Mouse (Mus musculus) right cerebral cortex, postnatal 25 days (tissue): ENCODE measurements around the gene Zdhhc23.

ENCODE experiments used
- DNase-seq: peaks from one replicate; pipeline ENCODE4 v3.0.0; 2022

Gene Zdhhc23

DNA sequence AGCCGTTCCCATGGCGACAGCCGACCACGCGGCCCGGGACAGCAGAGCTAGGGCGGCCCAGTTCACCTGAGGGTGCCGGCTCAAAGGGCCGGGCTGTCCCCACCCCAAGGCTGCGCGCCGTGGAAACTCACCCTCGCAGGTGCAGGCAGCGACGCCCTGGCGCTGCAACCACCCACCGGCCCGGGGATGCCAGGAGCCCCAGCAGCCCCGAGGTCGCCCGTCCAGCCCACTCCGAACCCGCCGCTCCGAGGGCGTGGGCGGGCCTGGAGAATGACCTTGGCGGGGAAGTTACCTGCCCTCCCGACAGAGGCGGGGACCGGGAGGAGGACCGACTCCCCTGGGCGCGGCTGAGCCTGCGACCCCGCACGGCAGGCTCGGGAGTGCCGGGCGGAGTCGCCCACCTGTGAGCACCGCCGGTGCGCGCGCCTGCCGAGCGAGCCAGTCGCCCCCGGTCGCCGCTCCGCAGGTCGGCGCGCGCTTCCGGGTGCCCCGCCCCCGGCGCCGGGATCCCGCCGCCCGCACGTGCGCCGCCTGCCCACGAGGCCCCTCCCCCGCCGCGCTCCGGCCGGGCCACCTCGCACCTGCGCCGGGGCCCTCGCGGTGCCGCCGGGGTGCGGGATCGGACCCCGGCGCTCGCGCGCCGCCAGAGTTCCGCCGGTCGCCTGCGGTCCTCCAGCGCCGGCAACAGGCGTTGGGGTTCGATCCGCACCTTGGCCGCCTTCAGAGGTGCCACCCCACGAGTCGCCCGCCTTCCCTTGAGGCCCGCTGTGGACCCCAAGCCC is at the start of gene Zdhhc23:
Zdhhc23 (minus strand) TSS at position 464 of the 782 bp plus-strand sequence.
- DNase-seq, result peak; percentile 52

GRCm38 (mm10) chr16:44029273-44029672 is 49.7 kb upstream of the Zdhhc23 start:
- no peak for DNase-seq

DNA sequence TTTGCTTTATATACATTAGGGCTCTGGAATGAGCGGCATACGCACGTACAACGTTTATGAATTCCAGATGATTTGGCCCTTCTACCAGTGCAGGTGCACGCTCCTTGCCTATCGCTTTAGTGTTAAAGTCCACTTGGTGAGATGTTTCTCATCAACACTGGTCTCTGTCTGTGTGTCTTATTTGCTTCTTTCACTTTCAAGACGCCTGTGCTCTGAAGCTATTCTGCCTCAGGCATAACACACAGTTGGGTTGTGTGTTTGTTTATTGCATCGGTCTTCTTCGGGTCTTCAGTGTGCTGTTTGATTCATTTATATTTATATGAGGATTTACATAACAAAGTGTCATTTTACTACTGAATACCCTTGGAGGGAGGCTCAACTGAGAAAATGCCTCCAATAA is 47.2 kb upstream of the Zdhhc23 start:
- no peak for DNase-seq

- DNase-seq, result no peak
Observed at GRCm38 (mm10) chr16:44026210-44026609, 46.6 kb upstream of the Zdhhc23 start.

GRCm38 (mm10) chr16:44018986-44019548 is 39.5 kb upstream of the Zdhhc23 start:
- DNase-seq, result no peak

- DNase-seq, result no peak
Observed at GRCm38 (mm10) chr16:44018372-44018771, 38.8 kb upstream of the Zdhhc23 start.

DNA sequence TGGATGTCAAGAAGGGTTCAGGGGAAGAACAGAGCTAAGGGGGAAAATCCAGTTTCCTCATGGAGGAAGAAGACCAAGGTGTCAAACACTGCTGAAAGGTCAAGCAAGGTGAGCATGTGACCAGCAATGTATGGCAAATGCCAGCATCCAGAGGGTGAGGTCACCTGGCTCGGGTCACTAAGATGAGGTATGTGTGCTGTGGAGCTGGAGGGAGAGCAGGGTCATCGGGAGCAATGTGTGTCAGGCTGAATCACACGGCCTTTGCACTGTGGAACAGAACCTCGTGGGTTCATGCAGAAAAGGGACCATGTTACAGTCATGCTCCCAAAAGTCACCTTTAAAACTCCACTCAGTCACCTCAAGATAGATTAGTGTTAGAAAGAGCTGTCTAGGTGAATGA is 38.1 kb upstream of the Zdhhc23 start:
- no peak for DNase-seq

- DNase-seq, result no peak
Observed at GRCm38 (mm10) chr16:44016164-44016563, 36.6 kb upstream of the Zdhhc23 start.

GRCm38 (mm10) chr16:44015416-44016158 is 36.0 kb upstream of the Zdhhc23 start:
- DNase-seq, result no peak

- no peak for DNase-seq
Observed at GRCm38 (mm10) chr16:44011010-44011409, 31.4 kb upstream of the Zdhhc23 start.

GRCm38 (mm10) chr16:44002086-44002485 is 22.5 kb upstream of the Zdhhc23 start:
- DNase-seq, result no peak

DNA sequence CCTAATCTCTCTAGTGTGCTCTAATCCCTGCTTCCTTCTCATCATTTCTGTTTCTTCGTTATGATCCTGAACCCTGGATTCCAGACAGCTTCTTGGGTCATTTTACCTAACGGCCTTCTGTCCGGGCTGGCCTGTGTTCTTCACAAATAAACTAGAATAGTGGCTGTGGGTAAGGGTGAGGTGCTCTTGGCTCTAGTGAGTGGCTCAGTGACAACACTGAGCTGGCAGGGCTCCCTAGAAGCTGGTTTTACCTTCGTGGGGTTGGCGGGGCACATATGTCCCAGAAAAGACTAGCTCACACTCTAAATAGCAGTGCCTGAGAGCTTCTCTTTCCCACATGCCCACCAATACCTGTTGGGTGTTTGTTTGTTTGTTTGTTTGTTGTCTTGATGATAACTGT is 19.9 kb upstream of the Zdhhc23 start:
- no peak for DNase-seq

GRCm38 (mm10) chr16:43999111-43999510 is 19.5 kb upstream of the Zdhhc23 start:
- DNase-seq, result no peak

DNA sequence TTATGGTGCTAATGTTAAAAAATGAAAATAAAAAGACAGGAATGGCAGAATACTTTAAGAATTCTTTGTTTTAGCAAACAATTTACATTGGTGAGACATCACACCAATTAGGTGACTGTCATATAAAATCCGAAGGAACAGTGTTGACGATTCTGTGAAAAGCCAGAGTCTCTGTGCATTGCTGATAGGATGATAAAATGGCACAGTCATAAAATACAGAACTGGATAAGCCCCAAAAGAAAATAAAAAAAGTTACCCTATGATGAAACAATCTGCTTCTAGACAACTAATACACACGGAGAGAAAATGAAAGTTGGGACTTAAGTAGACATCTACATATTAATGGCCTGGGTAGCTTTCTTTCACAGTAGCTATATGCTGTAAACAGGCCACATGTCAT is 15.0 kb upstream of the Zdhhc23 start:
- no peak for DNase-seq

GRCm38 (mm10) chr16:43986299-43986698 is 6.7 kb upstream of the Zdhhc23 start:
- no peak for DNase-seq

- no peak for DNase-seq
Observed at GRCm38 (mm10) chr16:43980110-43980609, 569 bp upstream of the Zdhhc23 start.

- DNase-seq, result no peak
Observed at GRCm38 (mm10) chr16:43979010-43979327, 622 bp downstream of the Zdhhc23 start.

- no peak for DNase-seq
Observed at GRCm38 (mm10) chr16:43973606-43974220, 5.9 kb downstream of the Zdhhc23 start.

- DNase-seq, result no peak
Observed at GRCm38 (mm10) chr16:43973147-43973546, 6.4 kb downstream of the Zdhhc23 start.

- DNase-seq, result no peak
Observed at GRCm38 (mm10) chr16:43972391-43972790, 7.2 kb downstream of the Zdhhc23 start.

DNA sequence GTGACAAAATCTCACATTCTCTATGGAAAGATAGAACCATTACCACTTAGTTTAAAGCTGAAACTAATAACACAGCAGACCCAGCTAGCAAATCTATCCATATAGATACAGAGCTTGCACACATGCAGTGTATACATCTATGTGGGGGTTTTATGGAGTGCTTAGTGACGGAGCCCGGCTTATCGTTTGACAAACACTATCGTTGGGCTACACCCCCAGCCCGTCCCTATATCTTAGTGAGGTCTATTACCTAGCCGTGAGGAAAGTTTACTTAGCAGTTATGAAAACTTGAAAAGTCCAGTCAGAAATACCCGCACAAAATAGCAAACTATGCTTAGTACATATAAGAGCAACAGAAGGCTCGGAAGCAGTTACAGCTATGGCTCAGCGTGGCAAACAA is 7.8 kb downstream of the Zdhhc23 start:
- no peak for DNase-seq

- DNase-seq, result no peak
Observed at GRCm38 (mm10) chr16:43971189-43971588, 8.4 kb downstream of the Zdhhc23 start.

DNA sequence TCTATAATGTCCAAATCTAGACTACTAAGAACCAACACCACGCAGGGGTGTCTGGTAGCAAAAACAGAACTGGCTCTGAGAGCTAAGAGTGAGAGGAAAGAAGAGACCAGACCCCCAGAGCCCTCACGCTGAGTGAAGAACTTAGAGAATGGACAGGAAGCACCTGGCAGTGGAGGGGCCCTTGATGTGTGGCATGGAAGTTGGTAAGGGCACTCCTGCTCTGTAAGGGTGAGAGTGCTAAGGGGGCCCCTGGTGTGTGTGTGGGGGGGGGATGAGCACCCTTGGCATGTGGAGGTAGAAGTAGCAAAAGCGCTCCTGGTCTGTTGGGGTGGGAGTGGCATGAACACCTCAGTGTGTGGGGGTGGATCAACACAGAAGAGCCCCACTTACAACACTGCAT is 9.2 kb downstream of the Zdhhc23 start:
- DNase-seq, result no peak
